Mouse (Mus musculus) hindbrain, embryonic 10.5 days (tissue): Measurements from ENCODE around the gene Ap4e1. TPM values are rescaled to one million over a fixed set of nuclear protein-coding genes. Genes with fewer than 3 reads are reported as not detected.

Experiments used
- DNase-seq: peaks from one replicate; pipeline ENCODE4 v3.0.0-alpha.2; 2017; ENCODE audit warnings: low spot score
- H3K27ac ChIP-seq: fragments of 300-500 bp; sonication (generic); 2 replicates; pipeline ENCODE4 v1.5.1; 2016; ENCODE audit warnings: mild to moderate bottlenecking, moderate library complexity
- H3K27me3 ChIP-seq: fragments of 300-500 bp; sonication (generic); 2 replicates; pipeline ENCODE4 v1.6.1; 2016; ENCODE audit warnings: mild to moderate bottlenecking; ENCODE audit not compliant: poor library complexity, insufficient read depth, severe bottlenecking
- H3K36me3 ChIP-seq: fragments of 300-500 bp; sonication (generic); 2 replicates; pipeline ENCODE4 v1.6.1; 2016; ENCODE audit warnings: mild to moderate bottlenecking, moderate library complexity
- H3K4me1 ChIP-seq: fragments of 300-500 bp; sonication (generic); replicated peaks from 2 replicates; pipeline ENCODE4 v1.6.1; 2016; ENCODE audit warnings: mild to moderate bottlenecking
- H3K4me3 ChIP-seq: fragments of 300-500 bp; sonication (generic); 2 replicates; pipeline ENCODE4 v1.5.1; 2016; ENCODE audit warnings: mild to moderate bottlenecking, moderate library complexity
- H3K9me3 ChIP-seq: fragments of 300-500 bp; sonication (generic); 2 replicates; pipeline ENCODE4 v1.6.1; 2016; ENCODE audit warnings: mild to moderate bottlenecking, moderate library complexity
- WGBS: fragments of 180-500 bp; shearing (Covaris S2); methylation state at CpG from one replicate; pipeline ENCODE4 v1.1.7; 2016; 5-methylcytosine and 5-hydroxymethylcytosine counted together
- polyA plus RNA-seq: library from polyadenylated mRNA; unstranded; fragments of >200 nt; fragmentation: Nextera tagmentation; extraction: Ambion mirVana; gene quantifications from 2 replicates; pipeline ENCODE4 v1.2.1, GENCODE M21; 2016

Gene Ap4e1
- 12.5 and 13.1 TPM in 2 replicates for polyA plus RNA-seq

DNA sequence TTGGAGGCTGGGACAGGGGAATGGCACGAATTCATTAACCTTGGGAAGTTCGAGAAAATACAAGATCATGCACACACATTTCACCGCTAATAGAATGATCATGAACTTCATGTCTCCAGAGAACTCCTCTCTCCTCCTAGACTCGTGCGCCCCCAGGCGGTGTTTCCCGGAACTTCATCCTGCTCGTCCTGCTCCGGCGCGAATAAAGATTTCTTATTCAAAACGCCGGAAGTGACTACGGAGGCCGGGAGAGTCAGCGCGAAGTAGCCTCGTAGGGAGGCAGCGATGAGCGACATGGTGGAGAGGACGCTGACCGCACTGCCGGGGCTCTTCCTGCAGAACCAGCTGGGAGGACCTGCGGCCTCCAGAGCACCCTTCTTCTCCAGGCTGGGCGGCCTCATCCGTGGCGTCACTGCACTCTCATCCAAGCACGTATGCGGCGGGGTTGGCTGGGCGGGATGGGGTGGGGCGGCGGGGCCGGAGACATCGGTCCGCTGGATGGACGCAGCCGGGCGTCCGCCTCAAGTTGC, at the start of gene Ap4e1:
Ap4e1 (plus strand) TSS at position 249 of the 530 bp plus-strand sequence.
- under 1% methylated on average over 40 of the region's 40 CpGs for WGBS
- DNase-seq = peak; percentile 96
- Histone ChIP-seq H3K27ac (peak within 1 kb of the TSS; percentile 89), H3K27me3 (no peaks in the 10 kb centered on the region), H3K36me3 (peaks cover 28% of the 10 kb centered on the region), H3K4me3 (peak within 1 kb of the TSS; percentile 87), H3K4me1 (peaks cover 10% of the 10 kb centered on the region), H3K9me3 (no peaks in the 10 kb centered on the region)

DNA sequence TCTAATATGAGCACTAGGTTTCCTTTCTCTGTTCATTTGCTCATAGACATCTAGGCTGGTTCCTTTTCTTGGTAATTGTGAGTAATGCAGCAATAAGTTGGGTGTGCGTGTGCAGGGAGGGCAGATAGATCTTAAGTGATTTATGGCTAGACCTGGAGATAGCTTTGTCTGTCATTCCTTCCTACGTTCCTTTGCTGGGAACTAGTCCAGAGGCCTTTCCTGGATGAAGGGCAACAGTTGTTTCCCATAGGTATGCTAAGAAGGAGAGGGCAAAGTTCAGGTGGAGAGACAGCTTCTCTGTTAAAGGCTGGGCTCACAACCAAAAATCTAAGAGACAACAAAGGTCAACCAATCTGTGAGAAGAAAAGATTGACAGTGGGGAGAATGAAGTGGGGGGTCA, 46.8 kb upstream of the Ap4e1 start:
- Histone ChIP-seq H3K9me3 (no peaks in the 10 kb centered on the region), H3K36me3 (no peaks in the 10 kb centered on the region), H3K27ac (no peak overlapping the region), H3K4me1 (no peaks in the 10 kb centered on the region), H3K4me3 (no peak overlapping the region), H3K27me3 (no peaks in the 10 kb centered on the region)
- 81% methylated on average over 2 of the region's 2 CpGs for WGBS
- no peak for DNase-seq

DNA sequence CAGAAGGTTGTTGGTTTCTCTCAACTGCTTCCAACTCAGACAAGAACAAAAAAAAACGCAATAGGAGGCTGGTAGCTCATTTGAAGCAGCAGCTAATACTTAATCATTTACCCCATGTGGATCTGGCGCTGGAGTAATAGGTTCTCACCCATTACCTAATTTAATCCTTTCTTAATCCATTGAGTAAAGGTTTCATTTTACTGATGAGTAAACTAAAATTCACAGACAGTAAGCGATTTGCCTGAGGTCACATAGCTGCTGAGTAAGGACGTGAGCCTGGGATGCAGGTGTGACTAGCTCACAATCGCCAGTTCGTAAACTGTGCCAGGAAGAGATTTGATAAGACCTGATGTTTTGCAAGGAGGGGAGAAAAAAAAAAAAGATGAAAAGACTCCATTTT, 31.1 kb upstream of the Ap4e1 start:
- H3K4me1 ChIP-seq = peaks cover 3% of the 10 kb centered on the region; the same call in 1 of the 2 replicates
- DNase-seq = no peak
- no peaks in the 10 kb centered on the region for H3K9me3 ChIP-seq
- 78% methylated on average over 6 of the region's 6 CpGs for WGBS
- H3K36me3 ChIP-seq = no peaks in the 10 kb centered on the region
- no peak overlapping the region for H3K27ac ChIP-seq
- no peak overlapping the region for H3K4me3 ChIP-seq
- H3K27me3 ChIP-seq = no peaks in the 10 kb centered on the region

DNA sequence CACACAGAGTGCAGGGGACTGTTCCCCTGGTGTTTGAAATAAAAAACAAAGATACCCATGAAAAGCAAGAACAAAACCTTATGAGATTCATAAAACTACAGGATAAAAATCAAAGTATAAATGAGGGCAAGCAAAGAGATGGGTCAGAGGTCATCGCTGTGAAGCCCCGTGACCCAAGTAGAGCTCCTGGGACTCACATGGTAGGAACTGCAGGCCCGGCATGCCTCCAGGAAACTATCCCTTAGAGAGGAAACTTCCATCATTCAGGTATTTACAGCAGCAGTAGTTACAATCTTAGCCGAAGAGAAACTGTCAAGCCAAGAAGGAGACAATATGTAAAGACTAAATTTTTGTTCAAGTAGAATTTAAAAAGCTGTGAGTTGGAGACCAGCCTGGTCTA, 25.3 kb upstream of the Ap4e1 start:
- Histone ChIP-seq H3K4me1 (peaks cover 3% of the 10 kb centered on the region; the same call in 1 of the 2 replicates), H3K27ac (no peak overlapping the region), H3K36me3 (no peaks in the 10 kb centered on the region), H3K27me3 (no peaks in the 10 kb centered on the region), H3K4me3 (no peak overlapping the region), H3K9me3 (no peaks in the 10 kb centered on the region)
- DNase-seq = no peak
- WGBS = 73% methylated on average over 4 of the region's 4 CpGs

DNA sequence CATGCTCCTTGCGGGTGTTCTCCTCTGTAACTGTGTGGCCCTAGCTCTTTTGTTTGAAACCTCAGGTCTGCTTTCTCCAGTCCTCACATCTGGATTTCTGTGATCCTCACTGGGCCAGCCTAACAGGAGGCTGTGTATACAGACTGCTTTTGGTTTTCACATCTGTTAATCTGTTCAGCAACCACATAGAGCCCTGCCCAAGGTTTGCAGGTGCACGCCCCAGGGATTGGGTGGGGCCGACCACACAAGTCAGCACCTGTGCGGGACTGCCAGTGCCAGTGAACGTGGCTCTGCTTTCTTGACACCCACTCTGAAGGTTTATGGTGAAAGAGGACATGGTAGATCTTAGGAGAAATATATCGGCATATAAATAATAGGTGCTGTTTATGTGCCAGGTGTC, 18.6 kb upstream of the Ap4e1 start:
- Histone ChIP-seq H3K4me1 (no peaks in the 10 kb centered on the region), H3K9me3 (no peaks in the 10 kb centered on the region), H3K27ac (no peak overlapping the region), H3K36me3 (no peaks in the 10 kb centered on the region), H3K27me3 (no peaks in the 10 kb centered on the region), H3K4me3 (no peak overlapping the region)
- no peak for DNase-seq
- WGBS = 86% methylated on average over 6 of the region's 6 CpGs

DNA sequence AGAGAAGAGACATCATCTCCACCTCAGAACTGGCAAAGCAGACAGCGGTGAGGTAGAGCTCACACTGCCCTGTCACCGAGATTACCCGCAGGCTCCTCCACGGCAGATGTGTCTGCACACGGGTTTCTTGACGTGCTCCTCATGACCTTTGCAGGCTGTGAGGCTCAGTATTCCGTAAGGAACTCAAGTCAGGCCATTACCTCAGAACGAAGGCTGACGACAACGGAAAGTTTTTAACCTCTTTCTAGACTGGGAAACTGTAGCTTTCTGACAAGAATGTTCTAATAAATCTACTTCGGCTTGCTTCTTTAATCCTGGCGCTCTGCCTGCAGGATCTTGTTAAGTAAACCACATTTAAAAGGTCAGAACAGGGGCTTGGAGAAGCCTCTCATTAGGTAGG, 15.8 kb upstream of the Ap4e1 start:
- H3K9me3 ChIP-seq = no peaks in the 10 kb centered on the region
- no peak overlapping the region for H3K27ac ChIP-seq
- no peaks in the 10 kb centered on the region for H3K4me1 ChIP-seq
- no peaks in the 10 kb centered on the region for H3K36me3 ChIP-seq
- H3K4me3 ChIP-seq = no peak overlapping the region
- no peak for DNase-seq
- 74% methylated on average over 12 of the region's 12 CpGs for WGBS
- no peaks in the 10 kb centered on the region for H3K27me3 ChIP-seq

DNA sequence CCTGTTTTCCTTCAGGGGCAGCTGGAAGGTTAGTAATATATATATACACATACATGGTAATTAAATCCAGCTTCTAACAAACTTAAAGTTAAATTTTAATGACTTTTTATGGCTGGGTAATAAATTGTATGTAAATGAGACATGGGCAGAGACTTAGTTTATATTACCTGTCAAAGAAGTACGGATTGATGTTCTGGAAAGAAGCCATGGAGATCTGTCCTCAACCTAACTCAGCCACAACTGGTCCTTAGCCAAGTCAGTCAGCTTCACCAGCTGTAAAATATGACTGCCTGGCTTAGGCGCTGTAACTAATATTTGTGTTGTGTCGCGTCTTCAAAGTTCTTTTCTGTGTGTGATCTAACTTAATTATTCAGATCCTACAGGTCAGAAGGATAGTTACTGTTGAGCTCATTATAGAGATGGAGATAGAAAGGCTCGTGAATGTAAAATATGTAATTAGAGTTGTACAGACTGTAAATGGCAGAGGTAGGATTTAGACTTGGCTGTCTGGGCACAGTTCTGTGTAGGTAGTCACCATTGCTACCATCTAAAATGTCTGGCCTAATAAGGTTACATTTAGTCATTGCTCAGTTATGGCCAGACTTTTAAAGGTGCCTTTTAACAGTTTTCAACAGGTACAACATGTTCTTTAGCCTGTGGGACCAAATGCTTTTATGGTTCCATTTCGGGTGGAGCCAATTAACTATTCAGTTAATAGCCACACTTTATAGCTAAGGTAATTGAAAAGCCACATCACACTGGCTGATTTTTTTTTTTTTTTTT, 13.9 kb upstream of the Ap4e1 start:
- WGBS = 87% methylated on average over 6 of the region's 6 CpGs
- Histone ChIP-seq H3K4me3 (no peak overlapping the region), H3K4me1 (no peaks in the 10 kb centered on the region), H3K27me3 (no peaks in the 10 kb centered on the region), H3K9me3 (no peaks in the 10 kb centered on the region), H3K36me3 (no peaks in the 10 kb centered on the region), H3K27ac (no peak overlapping the region)
- DNase-seq = no peak

DNA sequence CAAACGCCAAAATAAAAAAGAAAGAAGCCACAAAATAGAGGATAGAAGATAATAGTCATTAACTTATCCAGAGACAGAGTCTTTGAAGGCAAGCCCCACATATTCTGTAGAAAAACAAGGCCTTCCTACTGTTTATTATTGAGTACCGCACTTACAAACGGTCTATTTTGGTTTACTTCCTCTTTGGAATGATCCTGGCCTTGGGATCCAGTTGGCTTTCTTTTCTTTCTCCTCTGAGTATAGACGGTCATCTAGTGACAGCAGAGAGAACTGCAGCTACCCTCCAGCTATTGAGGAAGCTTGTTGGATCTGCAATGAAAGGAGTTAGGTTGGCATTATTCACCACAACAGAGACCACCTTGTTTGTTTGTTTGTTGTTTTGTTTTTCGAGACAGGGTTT, 11.8 kb upstream of the Ap4e1 start:
- H3K4me1 ChIP-seq = 0 out of 2 replicates have a peak, but pooled peaks cover 2% of the 10 kb centered on the region

DNA sequence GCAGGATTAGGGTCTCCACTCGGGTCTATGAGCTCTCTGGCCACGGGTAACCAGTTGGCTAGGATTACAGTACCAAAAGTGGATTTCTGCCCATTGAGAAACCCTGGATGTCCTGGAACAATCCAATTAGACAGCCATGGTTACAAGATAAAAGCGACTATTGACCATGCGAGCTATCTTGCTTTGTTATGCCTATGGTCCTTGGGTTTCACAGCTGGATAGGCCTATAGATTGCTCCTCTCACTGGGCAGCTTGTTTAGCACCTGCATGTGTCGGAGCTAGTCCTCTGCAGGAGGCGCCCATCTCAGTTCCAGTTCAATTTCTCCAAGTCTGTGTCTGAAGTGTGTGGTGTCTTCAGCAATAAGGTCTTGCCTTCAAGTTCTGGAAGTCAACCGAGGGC, 10.3 kb upstream of the Ap4e1 start:
- Histone ChIP-seq H3K27ac (no peak overlapping the region), H3K4me3 (no peak overlapping the region), H3K36me3 (no peaks in the 10 kb centered on the region), H3K27me3 (no peaks in the 10 kb centered on the region), H3K9me3 (no peaks in the 10 kb centered on the region), H3K4me1 (0 out of 2 replicates have a peak, but pooled peaks cover 2% of the 10 kb centered on the region)
- no peak for DNase-seq
- 58% methylated on average over 7 of the region's 7 CpGs for WGBS

More for the DNA sequence above, 11.8 kb upstream of the Ap4e1 start:
- Histone ChIP-seq H3K36me3 (no peaks in the 10 kb centered on the region), H3K9me3 (no peaks in the 10 kb centered on the region), H3K27me3 (no peaks in the 10 kb centered on the region), H3K4me3 (no peak overlapping the region), H3K27ac (no peak overlapping the region)
- WGBS = 28% methylated on average over 5 of the region's 5 CpGs
- peak; percentile 12 for DNase-seq

DNA sequence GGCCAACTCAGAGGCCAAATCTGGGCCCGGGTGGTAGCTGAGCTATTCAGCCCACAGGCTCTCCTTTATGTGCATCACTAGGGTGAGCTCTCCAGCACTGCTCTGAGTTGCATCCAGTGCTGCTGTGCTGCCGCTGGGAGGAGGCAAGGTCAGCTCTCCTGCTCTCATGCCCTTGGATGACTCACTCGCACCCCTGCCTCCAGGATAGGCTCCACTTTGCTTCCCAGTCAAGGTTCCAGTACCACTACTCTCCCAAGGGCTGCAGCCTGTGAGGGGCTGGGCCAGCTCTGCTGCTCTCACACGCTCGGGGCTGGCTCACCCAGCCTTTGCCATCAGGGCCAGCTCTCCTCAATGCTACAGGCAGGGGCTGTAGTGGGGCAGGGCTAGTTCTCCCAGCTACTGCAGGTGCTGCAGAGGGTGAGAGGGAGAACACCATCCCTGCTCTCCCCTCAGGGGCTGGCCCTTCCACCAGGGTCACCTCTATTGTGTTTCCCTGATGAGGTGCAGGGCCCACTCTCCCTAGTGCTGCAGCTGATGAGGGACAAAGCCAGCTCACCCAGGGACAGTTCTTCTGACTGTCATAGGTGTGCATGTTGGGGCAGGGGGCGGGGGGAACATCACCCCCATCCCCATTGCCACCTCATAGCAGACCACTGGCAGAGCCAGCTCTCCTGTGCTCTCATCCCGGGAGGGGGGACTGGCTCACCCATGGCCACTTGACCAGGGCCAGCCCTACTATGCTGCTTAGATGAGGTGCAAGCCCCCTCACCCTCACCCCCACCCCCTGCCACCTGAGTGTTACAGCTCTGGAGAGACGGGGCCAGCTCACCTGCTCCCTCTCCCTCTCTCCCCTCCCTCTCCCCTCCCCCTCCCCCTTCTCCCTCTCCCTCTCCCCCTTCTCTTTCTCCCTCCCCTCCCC, 7.9 kb upstream of the Ap4e1 start:
- no peak for DNase-seq
- Histone ChIP-seq H3K27me3 (no peaks in the 10 kb centered on the region), H3K9me3 (no peaks in the 10 kb centered on the region), H3K4me3 (no peak overlapping the region), H3K27ac (no peak overlapping the region), H3K4me1 (0 out of 2 replicates have a peak, but pooled peaks cover 2% of the 10 kb centered on the region), H3K36me3 (no peaks in the 10 kb centered on the region)
- 75% methylated on average over 8 of the region's 8 CpGs for WGBS

DNA sequence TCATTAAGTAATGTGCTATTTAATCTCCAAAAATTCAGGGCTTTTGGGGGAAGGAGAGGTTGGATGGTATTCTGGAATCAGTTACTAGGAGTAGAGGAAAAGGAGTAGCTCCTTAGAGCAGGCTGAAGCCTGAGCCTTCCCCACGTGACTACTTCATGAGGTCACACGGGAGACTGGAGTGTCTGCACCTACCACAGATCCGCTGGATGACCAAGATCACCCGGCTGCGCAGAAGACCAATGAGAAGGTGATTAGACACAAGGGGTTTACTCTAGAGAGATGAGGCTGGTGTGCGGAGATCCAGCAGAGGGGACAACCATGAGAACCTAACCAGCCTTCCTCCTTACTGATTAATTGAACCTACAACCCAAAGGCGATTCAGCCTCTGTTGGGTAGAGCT, 4.5 kb upstream of the Ap4e1 start:
- H3K36me3 ChIP-seq = no peaks in the 10 kb centered on the region
- no peaks in the 10 kb centered on the region for H3K9me3 ChIP-seq
- no peak overlapping the region for H3K27ac ChIP-seq
- H3K27me3 ChIP-seq = no peaks in the 10 kb centered on the region
- H3K4me1 ChIP-seq = 0 out of 2 replicates have a peak, but pooled peaks cover 2% of the 10 kb centered on the region
- 92% methylated on average over 7 of the region's 7 CpGs for WGBS
- DNase-seq = no peak
- H3K4me3 ChIP-seq = no peak overlapping the region

DNA sequence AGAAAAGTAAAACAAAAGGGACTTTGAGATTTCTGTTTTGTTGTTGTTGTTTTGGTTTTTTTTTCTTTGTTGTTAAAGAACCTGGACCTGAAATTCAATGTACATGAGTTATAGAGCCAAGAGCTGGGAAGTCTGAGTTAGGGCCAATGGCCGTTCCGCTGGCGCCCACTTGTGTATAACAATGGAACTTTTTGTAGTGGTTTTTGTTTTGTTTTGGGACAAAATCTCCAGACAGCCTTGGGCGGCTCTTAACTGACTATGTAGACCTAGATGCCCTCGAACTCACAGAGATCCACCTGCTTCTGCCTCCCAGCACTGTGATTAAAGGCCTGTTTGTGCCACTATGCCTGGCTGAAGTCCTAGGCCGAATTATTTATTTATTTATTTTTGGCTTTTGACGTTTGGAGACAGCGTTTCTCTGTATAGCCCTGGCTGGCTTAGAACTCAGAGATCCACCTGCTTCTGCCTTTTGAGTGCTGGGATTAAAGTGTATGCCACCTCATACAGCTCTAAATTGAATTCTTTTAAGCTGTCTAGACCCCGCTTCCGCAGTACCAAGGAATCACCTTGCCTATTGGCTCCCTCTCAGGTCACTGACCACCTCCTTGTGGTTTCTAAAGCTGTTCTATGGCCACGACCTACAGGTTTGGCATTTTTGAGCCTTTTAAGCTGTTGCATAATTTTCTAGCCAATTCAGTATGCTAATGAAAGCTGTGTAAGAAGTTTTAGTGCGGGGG, 1.7 kb upstream of the Ap4e1 start:
- no peaks in the 10 kb centered on the region for H3K9me3 ChIP-seq
- WGBS = 47% methylated on average over 12 of the region's 12 CpGs
- H3K27me3 ChIP-seq = no peaks in the 10 kb centered on the region
- peak; percentile 44 for DNase-seq
- H3K4me3 ChIP-seq = peak overlapping the region; percentile 35
- peaks cover 11% of the 10 kb centered on the region for H3K36me3 ChIP-seq
- H3K4me1 ChIP-seq = peaks cover 10% of the 10 kb centered on the region
- no peak overlapping the region; the same call in 1 of the 2 replicates for H3K27ac ChIP-seq
